Mouse (Mus musculus) testis, adult 10 weeks (tissue): Measurements from ENCODE around the gene Mettl21e. TPM values are rescaled to one million over a fixed set of nuclear protein-coding genes. Genes with fewer than 3 reads are reported as not detected.

ENCODE experiments used
- polyA plus RNA-seq: library from polyadenylated mRNA; stranded (reverse); fragments of 350-450 nt; fragmentation: Illumina TruSeq; extraction: RNeasy Lipid Tissue Mini Kit (QIAGEN cat#74804); gene quantifications from one replicate; pipeline ENCODE4 v1.2.3, GENCODE M21; 2014; ENCODE audit warnings: low read depth, low replicate concordance

Mettl21e gene
- polyA plus RNA-seq = not detected

DNA sequence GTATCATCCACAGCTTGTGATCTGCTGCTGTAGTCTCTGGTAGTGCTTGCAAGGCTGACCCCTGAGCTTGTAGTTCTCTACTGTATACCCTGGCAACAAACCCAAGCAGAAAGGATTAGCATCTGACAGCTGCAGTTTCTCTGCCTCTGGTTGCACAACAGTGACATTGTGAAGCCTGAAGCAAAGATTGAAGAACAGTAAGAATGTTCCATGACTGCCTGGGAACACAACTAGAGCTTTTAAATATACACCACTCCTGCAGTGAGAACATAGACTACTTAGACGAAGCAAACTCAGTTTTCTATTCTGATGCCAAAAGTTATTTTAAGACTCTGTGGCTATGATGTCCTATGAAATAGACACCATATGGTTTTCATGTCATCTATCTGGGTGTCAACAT is at the start of gene Mettl21e:
Mettl21e (minus strand) TSS at position 86 of the 400 bp plus-strand sequence.

Other genes starting within 250 kb of the Mettl21e start
- not detected for gene Mettl21c, start 198.9 kb downstream of the Mettl21e start, polyA plus RNA-seq
- 86.4 TPM for gene Gm8251, start 157.0 kb downstream of the Mettl21e start, polyA plus RNA-seq
- 564 TPM for gene Tex30, start 116.5 kb downstream of the Mettl21e start, polyA plus RNA-seq
- gene Kdelc1, start 100.2 kb downstream of the Mettl21e start, polyA plus RNA-seq = 6.2 TPM
- gene Bivm, start 100.0 kb downstream of the Mettl21e start, polyA plus RNA-seq = 7.6 TPM
- 14.1 TPM for gene Ercc5, start 71.2 kb downstream of the Mettl21e start, polyA plus RNA-seq